ENCODE assay signal across 35 mouse cellular contexts in genomic region chr4:138983422-138983821, GRCm38 (mm10). TPM values are rescaled to one million over a fixed set of nuclear protein-coding genes. Genes with fewer than 3 reads are reported as not detected.
DNase-seq lines count a peak whose midpoint lies in the region; ATAC-seq and TF ChIP-seq lines count a peak whose summit lies in the region.
"Had no signal": no experiment of that assay in that cellular context is flagged by ENCODE, and none has a peak within 500 bp of the region (broad histone marks: within the 10 kb centered on the region; RNA-seq: fewer than 3 reads in every experiment).

No protein-coding gene starts in this region.

- no peak for TF ChIP-seq CTCF in stomach, postnatal 0 days (IDR thresholded peaks at IDR 0.05; ENCODE audit: low read depth)

- no peak overlapping the region for H3K9ac ChIP-seq in kidney, embryonic 15.5 days
- H3K9ac ChIP-seq in lung, embryonic 15.5 days = no peak overlapping the region
- no peak overlapping the region for H3K9ac ChIP-seq in stomach, postnatal 0 days (ENCODE audit: low read length)
- no peak overlapping the region for H3K9ac ChIP-seq in liver, embryonic 11.5 days (ENCODE audit: low read depth, low read length)
- H3K9ac ChIP-seq: embryonic facial prominence, embryonic 13.5 days; forebrain, embryonic 15.5 days; heart, embryonic 13.5 days; hindbrain, embryonic 14.5 days; limb, embryonic 15.5 days; liver, embryonic 14.5 days; midbrain, embryonic 15.5 days had no signal

- no peaks in the 10 kb centered on the region for H3K36me3 ChIP-seq in kidney, embryonic 15.5 days
- H3K36me3 ChIP-seq in lung, embryonic 15.5 days = no peaks in the 10 kb centered on the region
- H3K36me3 ChIP-seq in stomach, postnatal 0 days (ENCODE audit: control insufficient read depth, insufficient read depth, low read length) = no peaks in the 10 kb centered on the region
- H3K36me3 ChIP-seq in liver, embryonic 11.5 days (ENCODE audit: control insufficient read depth, insufficient read depth, low read length) = no peaks in the 10 kb centered on the region
- H3K36me3 ChIP-seq: embryonic facial prominence, embryonic 13.5 days; forebrain, embryonic 10.5 days; forebrain, embryonic 15.5 days; heart, embryonic 13.5 days; limb, embryonic 10.5 days; limb, embryonic 15.5 days; midbrain, embryonic 15.5 days had no signal

- no peaks in the 10 kb centered on the region for H3K9me3 ChIP-seq in kidney, embryonic 15.5 days (replicated peaks)
- no peaks in the 10 kb centered on the region for H3K9me3 ChIP-seq in lung, embryonic 15.5 days
- no peaks in the 10 kb centered on the region for H3K9me3 ChIP-seq in stomach, postnatal 0 days (ENCODE audit: control insufficient read depth, low read length)
- no peaks in the 10 kb centered on the region for H3K9me3 ChIP-seq in liver, embryonic 11.5 days (ENCODE audit: control insufficient read depth, low read length)
- H3K9me3 ChIP-seq: forebrain, embryonic 10.5 days; forebrain, embryonic 15.5 days; G1E; limb, embryonic 10.5 days; limb, embryonic 15.5 days; midbrain, embryonic 15.5 days had no signal

- H3K4me3 ChIP-seq in kidney, embryonic 15.5 days (replicated peaks) = no peak overlapping the region
- H3K4me3 ChIP-seq in lung, embryonic 15.5 days = no peak overlapping the region
- H3K4me3 ChIP-seq in stomach, postnatal 0 days (ENCODE audit: low read depth, low read length) = no peak overlapping the region
- H3K4me3 ChIP-seq in liver, embryonic 11.5 days (ENCODE audit: low read depth, low read length) = no peak overlapping the region
- H3K4me3 ChIP-seq: embryonic facial prominence, embryonic 13.5 days; forebrain, embryonic 10.5 days; forebrain, embryonic 15.5 days; gastrocnemius, adult 2 months; heart, embryonic 13.5 days; limb, embryonic 10.5 days; limb, embryonic 15.5 days; midbrain, embryonic 15.5 days had no signal

- peak overlapping the region; percentile 29; the same call in 1 of the 2 replicates for H3K27ac ChIP-seq in kidney, embryonic 15.5 days
- 0 out of 2 replicates have a peak overlapping the region, but pooled peaks have one; percentile 40 for H3K27ac ChIP-seq in lung, embryonic 15.5 days
- H3K27ac ChIP-seq in stomach, postnatal 0 days (replicated peaks) = no peak overlapping the region
- no peak overlapping the region for H3K27ac ChIP-seq in liver, embryonic 11.5 days (ENCODE audit: low read depth, low read length)
- H3K27ac ChIP-seq: embryonic facial prominence, embryonic 13.5 days; forebrain, embryonic 10.5 days; forebrain, embryonic 15.5 days; gastrocnemius, adult 2 months; heart, embryonic 13.5 days; hindbrain, embryonic 14.5 days; limb, embryonic 10.5 days; limb, embryonic 15.5 days; liver, embryonic 14.5 days; macrophage; midbrain, embryonic 15.5 days had no signal

- TF ChIP-seq EP300 in stomach, postnatal 0 days (optimal IDR thresholded peaks at IDR 0.05) = no peak

- H3K4me2 ChIP-seq in kidney, embryonic 15.5 days = no peak overlapping the region
- no peak overlapping the region for H3K4me2 ChIP-seq in lung, embryonic 15.5 days
- H3K4me2 ChIP-seq in stomach, postnatal 0 days (replicated peaks; ENCODE audit: low read depth) = no peak overlapping the region
- H3K4me2 ChIP-seq in liver, embryonic 11.5 days = no peak overlapping the region
- H3K4me2 ChIP-seq: embryonic facial prominence, embryonic 13.5 days; forebrain, embryonic 15.5 days; heart, embryonic 13.5 days; hindbrain, embryonic 14.5 days; limb, embryonic 15.5 days; midbrain, embryonic 15.5 days had no signal

- DNase-seq in kidney, adult 8-10 months = no peak
- no peak for DNase-seq in lung, postnatal 14 days
- peak; percentile 21 for DNase-seq in lung, postnatal 25 days (ENCODE audit: low spot score)
- no peak for DNase-seq in stomach, postnatal 0 days (ENCODE audit: low spot score)
- no peak for DNase-seq in liver, embryonic 11.5 days (ENCODE audit: low spot score)
- no peak for DNase-seq in adrenal gland, adult 18-20 months (ENCODE audit: low spot score in 2 of 2)
- DNase-seq: adrenal gland, postnatal 14 days; cerebellum, adult 11 months; cerebellum, adult 9-11 months; embryo, embryonic 11 days; gastrocnemius, adult 2 months; heart, postnatal 10 days; layer of hippocampus, postnatal 36 days; right cerebral cortex, postnatal 25 days; thymus, postnatal 4 days had no signal

- ATAC-seq in kidney, embryonic 15.5 days (replicated peaks; ENCODE audit: low FRiP score) = peak; percentile 64
- no peak for ATAC-seq in lung, embryonic 15.5 days (ENCODE audit: borderline replicate concordance, extremely low read depth, low FRiP score, low TSS enrichment)
- 0 out of 2 replicates have a peak, but pooled peaks have one; percentile 24 for ATAC-seq in stomach, postnatal 0 days (ENCODE audit: low FRiP score, low TSS enrichment)
- no peak for ATAC-seq in liver, embryonic 11.5 days (replicated peaks; ENCODE audit: low FRiP score)
- ATAC-seq: forebrain, embryonic 15.5 days; midbrain, embryonic 15.5 days had no signal

- no peaks in the 10 kb centered on the region for H3K4me1 ChIP-seq in kidney, embryonic 15.5 days
- 0 out of 2 replicates have a peak, but pooled peaks cover 2% of the 10 kb centered on the region for H3K4me1 ChIP-seq in lung, embryonic 15.5 days
- H3K4me1 ChIP-seq in stomach, postnatal 0 days (replicated peaks; ENCODE audit: control insufficient read depth, insufficient read depth) = no peaks in the 10 kb centered on the region
- no peaks in the 10 kb centered on the region for H3K4me1 ChIP-seq in liver, embryonic 11.5 days (replicated peaks; ENCODE audit: control insufficient read depth, insufficient read depth, low read length)
- H3K4me1 ChIP-seq: embryonic facial prominence, embryonic 13.5 days; forebrain, embryonic 15.5 days; midbrain, embryonic 15.5 days had no signal

- H3K27me3 ChIP-seq in kidney, embryonic 15.5 days = no peaks in the 10 kb centered on the region
- H3K27me3 ChIP-seq in lung, embryonic 15.5 days = no peaks in the 10 kb centered on the region
- H3K27me3 ChIP-seq in stomach, postnatal 0 days (ENCODE audit: control insufficient read depth, insufficient read depth, low read length) = no peaks in the 10 kb centered on the region
- H3K27me3 ChIP-seq in liver, embryonic 11.5 days (replicated peaks; ENCODE audit: control insufficient read depth, insufficient read depth, low read length) = no peaks in the 10 kb centered on the region
- H3K27me3 ChIP-seq: embryonic facial prominence, embryonic 13.5 days; forebrain, embryonic 15.5 days; heart, embryonic 13.5 days; limb, embryonic 15.5 days; midbrain, embryonic 15.5 days had no signal

- 72% methylated on average over 3 of the region's 3 CpGs for WGBS in kidney, embryonic 15.5 days
- WGBS in lung, embryonic 15.5 days = 53% methylated on average over 3 of the region's 3 CpGs
- 54% methylated on average over 3 of the region's 3 CpGs for WGBS in stomach, postnatal 0 days
- WGBS in liver, embryonic 11.5 days = 66% methylated on average over 3 of the region's 3 CpGs

RNA-seq across cellular contexts. Expression of gene Tmco4, which starts 10.7 kb away (rescaled TPM):
- polyA plus RNA-seq in kidney, embryonic 15.5 days (2015; fragmentation: Nextera tagmentation; extraction: Ambion mirVana) = 5.6 and 6.1 TPM in 2 replicates
- polyA plus RNA-seq in lung, embryonic 15.5 days (2015; fragmentation: Nextera tagmentation; extraction: Ambion mirVana) = 4.1 and 5.4 TPM in 2 replicates
- 10.3 and 10.8 TPM in 2 replicates for polyA plus RNA-seq in stomach, postnatal 0 days (2015; fragmentation: Nextera tagmentation; extraction: Ambion mirVana)
- polyA plus RNA-seq in liver, embryonic 11.5 days (2014; fragmentation: Nextera tagmentation; extraction: Ambion mirVana) = 1.5 and 1.9 TPM in 2 replicates
- 10 to 100 TPM; 15.1 to 19.0 TPM for total RNA-seq in adrenal gland, adult 18-20 months (2021)

RNA-seq across cellular contexts. Expression of gene Rnf186, which starts 16.5 kb away (rescaled TPM):
- 6.3 and 8.2 TPM in 2 replicates for polyA plus RNA-seq in kidney, embryonic 15.5 days (2015; fragmentation: Nextera tagmentation; extraction: Ambion mirVana)
- polyA plus RNA-seq in lung, embryonic 15.5 days (2015; fragmentation: Nextera tagmentation; extraction: Ambion mirVana) = 2.2 and 2.3 TPM in 2 replicates
- polyA plus RNA-seq in stomach, postnatal 0 days (2015; fragmentation: Nextera tagmentation; extraction: Ambion mirVana) = 17.6 and 24.8 TPM in 2 replicates
- polyA plus RNA-seq in liver, embryonic 11.5 days (2014; fragmentation: Nextera tagmentation; extraction: Ambion mirVana) = not detected in 2 replicates
- total RNA-seq in adrenal gland, adult 18-20 months (2021) = not detected
- total RNA-seq: adrenal gland, postnatal 14 days; gastrocnemius, adult 2 months; gastrocnemius, postnatal 4 days; heart, postnatal 10 days; hematopoietic stem cell, adult 5-6 weeks; layer of hippocampus, postnatal 36 days; left cerebral cortex, postnatal 10 days; neutrophil, adult 5-6 weeks had no signal
- polyA plus RNA-seq: embryonic facial prominence, embryonic 13.5 days; forebrain, embryonic 10.5 days; forebrain, embryonic 15.5 days; frontal cortex, adult 2 months; G1E; heart, embryonic 13.5 days; hindbrain, embryonic 14.5 days; limb, embryonic 10.5 days; macrophage; neural tube, embryonic 11.5 days; testis, adult 2 months had no signal

Comparison
In these comparisons a context has a peak if more than half of its experiments do, and no peak if none do; other contexts are left out.
1. ATAC-seq: peak in kidney, embryonic 15.5 days (single experiment) and stomach, postnatal 0 days (single experiment); none in lung, embryonic 15.5 days (single experiment) and liver, embryonic 11.5 days (single experiment).
2. H3K27ac ChIP-seq: peak in kidney, embryonic 15.5 days (single experiment) and lung, embryonic 15.5 days (single experiment); none in stomach, postnatal 0 days (single experiment) and liver, embryonic 11.5 days (single experiment).